Mouse (Mus musculus): ENCODE measurements at regions not wholly inside any gene's neighbourhood (a gene's known extent, or its start where the extent isn't known, plus 50 kb on each side); places are given as distances from the start of the nearest gene placed in this dataset.

- no peak for DNase-seq (ENCODE audit: extremely low spot score in 1 of 2, low spot score in 2 of 2)
- intact Hi-C loops (cut with DNase I) = no loop called here
Observed at GRCm38 (mm10) chr2:161344018-161344417, 235.1 kb upstream of the Chd6 start.

GRCm38 (mm10) chr2:161342648-161343047 is 233.8 kb upstream of the Chd6 start:
- DNase-seq (ENCODE audit: extremely low spot score in 1 of 2, low spot score in 2 of 2) = no peak

GRCm38 (mm10) chr2:161341368-161341891 is 232.6 kb upstream of the Chd6 start:
- DNase-seq (ENCODE audit: extremely low spot score in 1 of 2, low spot score in 2 of 2) = peak in 1 of 2 experiments; percentile 34
- intact Hi-C loops (cut with DNase I) = no loop called here

More at GRCm38 (mm10) chr2:161342648-161343047, 233.8 kb upstream of the Chd6 start:
- intact Hi-C loops (cut with DNase I) = no loop called here

GRCm38 (mm10) chr2:161340291-161340690 is 231.4 kb upstream of the Chd6 start:
- DNase-seq (ENCODE audit: extremely low spot score in 1 of 2, low spot score in 2 of 2) = no peak
- intact Hi-C loops (cut with DNase I) = no loop called here

- DNase-seq (ENCODE audit: extremely low spot score in 1 of 2, low spot score in 2 of 2) = no peak
- intact Hi-C loops (cut with DNase I) = no loop called here
Observed at GRCm38 (mm10) chr2:161339327-161340001, 230.6 kb upstream of the Chd6 start.

- intact Hi-C loops (cut with DNase I) = no loop called here
- no peak for DNase-seq (ENCODE audit: extremely low spot score in 1 of 2, low spot score in 2 of 2)
Observed at GRCm38 (mm10) chr2:161338953-161339326, 230.1 kb upstream of the Chd6 start.

- intact Hi-C loops (cut with DNase I) = no loop called here
- DNase-seq (ENCODE audit: extremely low spot score in 1 of 2, low spot score in 2 of 2) = no peak
Observed at GRCm38 (mm10) chr2:161332653-161333052, 223.8 kb upstream of the Chd6 start.

- intact Hi-C loops (cut with DNase I) = no loop called here
- no peak for DNase-seq (ENCODE audit: extremely low spot score in 1 of 2, low spot score in 2 of 2)
Observed at GRCm38 (mm10) chr2:161331850-161332365, 223.0 kb upstream of the Chd6 start.

GRCm38 (mm10) chr2:161302796-161303195 is 193.9 kb upstream of the Chd6 start:
- intact Hi-C loops (cut with DNase I) = no loop called here

GRCm38 (mm10) chr2:161268861-161269413 is 160.1 kb upstream of the Chd6 start:
- intact Hi-C loops (cut with DNase I) = no loop called here

More at GRCm38 (mm10) chr2:161302796-161303195, 193.9 kb upstream of the Chd6 start:
- no peak for DNase-seq (ENCODE audit: extremely low spot score in 1 of 2, low spot score in 2 of 2)

GRCm38 (mm10) chr2:161266476-161266875 is 157.6 kb upstream of the Chd6 start:
- intact Hi-C loops (cut with DNase I) = no loop called here
- no peak for DNase-seq (ENCODE audit: extremely low spot score in 1 of 2, low spot score in 2 of 2)

More at GRCm38 (mm10) chr2:161268861-161269413, 160.1 kb upstream of the Chd6 start:
- DNase-seq (ENCODE audit: extremely low spot score in 1 of 2, low spot score in 2 of 2) = no peak

GRCm38 (mm10) chr2:161265211-161265610 is 156.3 kb upstream of the Chd6 start:
- DNase-seq (ENCODE audit: extremely low spot score in 1 of 2, low spot score in 2 of 2) = peak in 1 of 2 experiments; percentile 18
- intact Hi-C loops (cut with DNase I) = no loop called here

- intact Hi-C loops (cut with DNase I) = no loop called here
Observed at GRCm38 (mm10) chr2:161252761-161253160, 143.9 kb upstream of the Chd6 start.

GRCm38 (mm10) chr2:161241665-161242064 is 132.8 kb upstream of the Chd6 start:
- intact Hi-C loops (cut with DNase I) = no loop called here
- no peak for DNase-seq (ENCODE audit: extremely low spot score in 1 of 2, low spot score in 2 of 2)

More at GRCm38 (mm10) chr2:161252761-161253160, 143.9 kb upstream of the Chd6 start:
- DNase-seq (ENCODE audit: extremely low spot score in 1 of 2, low spot score in 2 of 2) = no peak

GRCm38 (mm10) chr2:161237280-161237819 is 128.5 kb upstream of the Chd6 start:
- no peak for DNase-seq (ENCODE audit: extremely low spot score in 1 of 2, low spot score in 2 of 2)
- intact Hi-C loops (cut with DNase I) = no loop called here

- intact Hi-C loops (cut with DNase I) = no loop called here
- DNase-seq (ENCODE audit: extremely low spot score in 1 of 2, low spot score in 2 of 2) = no peak
Observed at GRCm38 (mm10) chr2:161233155-161233741, 124.4 kb upstream of the Chd6 start.

- intact Hi-C loops (cut with DNase I) = no loop called here
- DNase-seq (ENCODE audit: extremely low spot score in 1 of 2, low spot score in 2 of 2) = peak in 1 of 2 experiments; percentile 31
Observed at GRCm38 (mm10) chr2:161231405-161231804, 122.5 kb upstream of the Chd6 start.

- no peak for DNase-seq (ENCODE audit: extremely low spot score in 1 of 2, low spot score in 2 of 2)
- intact Hi-C loops (cut with DNase I) = no loop called here
Observed at GRCm38 (mm10) chr2:161215736-161216135, 106.9 kb upstream of the Chd6 start.

GRCm38 (mm10) chr2:161214681-161215458 is 106.0 kb upstream of the Chd6 start:
- intact Hi-C loops (cut with DNase I) = no loop called here
- DNase-seq (ENCODE audit: extremely low spot score in 1 of 2, low spot score in 2 of 2) = peak; percentile 82 to 84

Data from left cerebral cortex, postnatal 10 days (tissue).